In the genomic region with DNA sequence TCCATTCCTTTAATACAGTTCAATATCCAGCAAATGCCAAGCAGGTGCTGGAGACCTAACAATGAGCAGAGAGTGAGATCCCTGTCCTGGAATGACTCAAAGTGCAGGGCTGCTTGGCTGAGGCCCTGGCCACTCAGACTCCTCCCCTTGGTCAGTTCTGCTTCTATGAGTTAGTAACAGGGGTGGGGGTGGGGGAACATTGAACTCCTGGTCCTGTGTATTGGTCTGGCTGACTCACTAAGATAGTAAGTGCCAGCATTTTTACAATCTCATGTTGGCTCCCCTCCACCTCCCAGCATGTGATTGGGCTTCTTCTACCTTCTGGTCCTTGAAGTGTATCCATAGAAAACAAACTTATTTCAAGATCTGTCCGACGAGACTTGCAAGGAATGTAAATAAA, we compare ENCODE assay signal across 14 mouse cellular contexts. TPM values are rescaled to one million over a fixed set of nuclear protein-coding genes. Genes with fewer than 3 reads are reported as not detected.
DNase-seq lines count a peak whose midpoint lies in the region; ATAC-seq lines count a peak whose summit lies in the region.
"Had no signal": no experiment of that assay in that cellular context is flagged by ENCODE, and none has a peak within 500 bp of the region (broad histone marks: within the 10 kb centered on the region; RNA-seq: fewer than 3 reads in every experiment).

No protein-coding gene starts in this region.

- no peak overlapping the region for H3K4me3 ChIP-seq in kidney, embryonic 16.5 days (ENCODE audit: low read length)
- H3K4me3 ChIP-seq: heart, embryonic 13.5 days; hindbrain, embryonic 15.5 days; limb, embryonic 12.5 days had no signal

- H3K4me1 ChIP-seq in kidney, embryonic 16.5 days (ENCODE audit: insufficient read depth, low read length) = no peaks in the 10 kb centered on the region
- H3K4me1 ChIP-seq: hindbrain, embryonic 15.5 days had no signal

- H3K9me3 ChIP-seq in kidney, embryonic 16.5 days (ENCODE audit: low read length) = no peaks in the 10 kb centered on the region
- H3K9me3 ChIP-seq: heart, embryonic 13.5 days; hindbrain, embryonic 15.5 days; limb, embryonic 12.5 days had no signal

- DNase-seq in urinary bladder, postnatal 14 days (ENCODE audit: low spot score) = peak; percentile 24
- no peak for DNase-seq in urinary bladder, postnatal 4 days (ENCODE audit: low spot score in 2 of 2)
- DNase-seq in adrenal gland, postnatal 36 days = peak; percentile 58 to 66
- no peak for DNase-seq in right cerebral cortex, adult 2 months (ENCODE audit: low spot score in 2 of 2)
- no peak for DNase-seq in right cerebral cortex, postnatal 4 days
- DNase-seq in neural tube, embryonic 10.5 days (ENCODE audit: extremely low spot score, low spot score) = no peak
- no peak for DNase-seq in heart, postnatal 4 days
- DNase-seq: cerebellum, adult 18-20 months; midbrain, embryonic 14.5 days; right cerebral cortex, postnatal 25 days had no signal

- no peaks in the 10 kb centered on the region for H3K27me3 ChIP-seq in kidney, embryonic 16.5 days (ENCODE audit: insufficient read depth, low read length)
- H3K27me3 ChIP-seq: heart, embryonic 13.5 days; hindbrain, embryonic 15.5 days; limb, embryonic 12.5 days had no signal

- no peaks in the 10 kb centered on the region for H3K36me3 ChIP-seq in kidney, embryonic 16.5 days (ENCODE audit: insufficient read depth, low read length)
- H3K36me3 ChIP-seq: heart, embryonic 13.5 days; hindbrain, embryonic 15.5 days; limb, embryonic 12.5 days had no signal

- H3K4me2 ChIP-seq in kidney, embryonic 16.5 days (replicated peaks; ENCODE audit: low read depth, low read length) = no peak overlapping the region
- H3K4me2 ChIP-seq: heart, embryonic 13.5 days; hindbrain, embryonic 15.5 days; limb, embryonic 12.5 days had no signal

- H3K9ac ChIP-seq in kidney, embryonic 16.5 days (replicated peaks; ENCODE audit: low read length) = no peak overlapping the region
- H3K9ac ChIP-seq: heart, embryonic 13.5 days; hindbrain, embryonic 15.5 days; limb, embryonic 12.5 days had no signal

- 47% methylated on average over 2 of the region's 2 CpGs for WGBS in kidney, embryonic 16.5 days

- ATAC-seq in kidney, embryonic 16.5 days (ENCODE audit: low FRiP score, low TSS enrichment) = peak; percentile 78

- H3K27ac ChIP-seq in kidney, embryonic 16.5 days (ENCODE audit: low read length) = no peak overlapping the region
- H3K27ac ChIP-seq: heart, embryonic 13.5 days; hindbrain, embryonic 15.5 days; limb, embryonic 12.5 days had no signal

RNA-seq across cellular contexts. Expression of gene Cmss1, which starts 43.2 kb away (rescaled TPM):
- total RNA-seq in adrenal gland, postnatal 36 days (2021) = 10 to 100 TPM; 17.1 to 19.3 TPM
- polyA plus RNA-seq in kidney, embryonic 16.5 days (2015; fragmentation: Nextera tagmentation; extraction: Ambion mirVana) = 51.4 and 56.3 TPM in 2 replicates
- total RNA-seq in heart, postnatal 4 days (2021) = 10 to 100 TPM; 33.9 to 39.6 TPM

Comparison
In these comparisons a context has a peak if more than half of its experiments do, and no peak if none do; other contexts are left out.
1. DNase-seq: peak in urinary bladder, postnatal 14 days (single experiment) and adrenal gland, postnatal 36 days (2 of 2); none in urinary bladder, postnatal 4 days (0 of 2), right cerebral cortex, adult 2 months (0 of 2), right cerebral cortex, postnatal 4 days (single experiment), neural tube, embryonic 10.5 days (single experiment) and heart, postnatal 4 days (single experiment).